Mouse (Mus musculus) left cerebral cortex, postnatal 14 days (tissue): ENCODE data around the gene Vwa3b. TPM values are rescaled to one million over a fixed set of nuclear protein-coding genes. Genes with fewer than 3 reads are reported as not detected.
A peak's percentile ranks its signal among the peaks of the same experiment; 100 is the strongest.

Experiments used
- DNase-seq, 2 experiments: peaks; one replicate each; pipeline ENCODE4 v3.0.0; 2021 to 2022; ENCODE audit warnings: low spot score in 2 of 2, mixed read lengths in 1 of 2
- intact Hi-C: fragments of 180-260 bp; cut with DNase I; formaldehyde crosslinking; loops from one replicate; pipeline ENCODE4 v1.15.1; 2025
- total RNA-seq, 2 experiments: library from RNA; stranded (reverse); gene quantifications; 2 replicates each; pipeline ENCODE4 v1.2.3; 2021

Vwa3b gene
- total RNA-seq, 2 experiments from 2014 or later = 1.8 to 3.2 TPM

DNA sequence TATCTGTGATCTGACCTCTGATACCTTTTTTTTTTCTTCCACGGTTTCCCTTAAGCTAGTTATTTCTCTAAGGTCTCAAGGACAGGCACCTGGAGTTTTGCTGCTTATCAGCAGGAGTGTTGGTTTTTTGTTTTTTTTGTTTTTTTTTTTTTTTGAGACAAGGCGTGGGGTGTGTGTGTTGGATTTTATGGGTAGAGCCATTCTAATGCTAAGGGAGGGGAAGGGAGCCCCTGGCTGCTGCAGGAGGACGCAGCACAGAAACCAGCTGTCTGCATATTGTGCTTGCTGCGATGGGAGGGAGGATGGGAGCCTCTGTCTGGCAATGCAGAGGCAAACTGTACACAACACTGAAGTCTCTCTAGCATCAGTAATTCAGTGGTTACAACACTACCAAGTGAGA lies 22.8 kb downstream of the Vwa3b start:
- intact Hi-C loops = no loop called here
- no peak for DNase-seq

DNA sequence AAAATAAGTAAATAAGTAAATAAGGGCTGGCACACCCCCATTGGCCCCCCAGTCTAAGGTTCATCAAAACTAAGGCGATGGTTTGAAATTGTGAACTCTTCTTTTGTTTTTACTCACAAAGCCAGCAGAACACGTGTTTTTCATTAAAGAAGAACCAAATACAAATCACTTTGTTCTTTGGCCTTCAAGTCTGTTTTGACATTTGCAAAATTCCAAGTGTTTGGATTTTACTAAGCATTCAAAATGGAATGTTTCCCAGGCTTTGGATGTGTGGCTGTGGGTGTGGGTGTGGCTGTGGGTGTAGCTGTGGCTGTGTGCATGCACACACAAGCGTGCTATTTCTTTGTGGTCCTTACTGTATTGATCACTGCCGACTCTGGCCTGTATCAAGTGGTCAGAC lies 27.3 kb downstream of the Vwa3b start:
- peak in 1 of 2 experiments; percentile 1 for DNase-seq
- intact Hi-C loops = no loop called here

- DNase-seq = no peak
- intact Hi-C loops = no loop called here
Measured at GRCm38 (mm10) chr1:37056831-37057561, 30.6 kb downstream of the Vwa3b start.

DNA sequence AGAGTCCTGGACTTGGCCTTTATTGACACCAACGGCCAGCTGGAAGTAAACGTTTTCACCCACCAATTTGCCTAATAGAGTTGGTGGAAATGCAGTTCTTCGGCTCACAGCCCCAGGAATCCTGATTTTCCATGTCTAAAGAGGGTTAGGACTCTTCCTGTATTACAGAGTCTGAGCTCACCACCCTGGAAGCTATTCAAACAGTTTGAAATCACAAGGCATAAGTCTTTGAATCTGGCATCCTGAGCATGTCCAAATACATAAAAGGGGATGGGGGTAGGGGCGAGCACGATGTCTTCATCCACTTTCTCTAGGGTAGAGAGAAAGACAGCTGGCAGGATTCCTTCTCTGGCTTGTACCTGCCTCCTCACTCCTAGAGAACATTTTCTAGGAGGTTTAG lies 34.5 kb downstream of the Vwa3b start:
- no peak for DNase-seq
- intact Hi-C loops = no loop called here

- intact Hi-C loops = no loop called here
Measured at GRCm38 (mm10) chr1:37063053-37063452, 36.7 kb downstream of the Vwa3b start.

GRCm38 (mm10) chr1:37063841-37064240 lies 37.4 kb downstream of the Vwa3b start:
- intact Hi-C loops = no loop called here
- no peak for DNase-seq

More at GRCm38 (mm10) chr1:37063053-37063452, 36.7 kb downstream of the Vwa3b start:
- DNase-seq = no peak

DNA sequence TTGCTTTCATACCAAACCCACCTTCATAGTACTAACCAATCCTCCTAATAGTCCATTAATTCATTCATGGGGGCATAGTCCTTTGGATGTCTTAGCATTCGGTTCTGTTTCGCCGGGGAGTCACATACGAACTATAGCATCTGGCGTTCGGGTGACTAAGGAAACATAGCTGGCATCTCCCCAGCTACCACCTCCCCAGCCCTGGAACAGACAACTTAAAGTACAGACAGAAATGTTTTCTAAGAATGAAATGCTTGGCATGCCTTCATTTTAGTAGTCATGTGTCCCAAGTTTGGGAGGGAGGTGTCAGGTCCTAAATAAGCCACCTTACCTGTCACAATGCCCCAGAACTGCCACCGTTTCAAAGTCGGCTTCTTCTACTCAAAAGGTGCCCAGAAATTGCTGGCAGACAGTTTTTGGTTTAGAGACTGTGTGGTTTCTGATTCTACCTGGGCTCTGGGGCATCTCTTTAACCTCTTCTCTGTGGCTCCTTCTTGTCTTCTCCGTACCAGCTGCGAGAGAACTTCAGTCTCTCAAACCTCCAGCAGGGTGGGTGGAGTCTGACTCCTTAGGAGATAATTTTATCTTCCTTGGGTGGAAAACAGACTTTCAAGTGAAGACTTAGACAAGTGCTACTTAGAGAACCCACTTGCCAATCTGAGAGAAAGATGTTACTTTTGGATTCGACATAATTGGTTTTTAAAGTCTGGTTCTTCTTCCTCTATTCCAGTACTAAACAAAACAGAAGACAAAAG lies 39.4 kb downstream of the Vwa3b start:
- intact Hi-C loops = no loop called here
- DNase-seq = peak; percentile 52 to 69

GRCm38 (mm10) chr1:37075759-37076158 lies 49.4 kb downstream of the Vwa3b start:
- DNase-seq = no peak
- intact Hi-C loops = no loop called here

DNA sequence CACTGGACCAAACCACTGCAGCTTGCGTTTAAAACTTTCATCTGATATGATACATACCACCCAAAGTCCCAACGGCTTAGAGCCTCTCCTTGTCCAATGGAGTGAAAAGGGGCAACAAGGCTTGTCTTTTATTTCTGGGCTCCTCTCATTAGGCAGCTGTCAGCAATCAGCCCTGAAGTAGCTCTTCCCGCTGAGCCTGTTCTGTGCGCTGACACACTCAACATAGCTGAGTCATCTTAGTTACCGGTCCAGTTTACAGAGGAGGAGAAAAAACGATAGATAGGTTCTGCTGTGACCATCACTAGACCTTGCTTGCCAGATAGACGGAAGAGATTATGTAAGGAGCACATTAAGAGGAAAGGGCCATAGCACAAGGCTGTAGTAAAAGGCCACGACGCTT lies 50.9 kb downstream of the Vwa3b start:
- intact Hi-C loops = no loop called here
- no peak for DNase-seq

- DNase-seq = peak; percentile 79 to 89
- intact Hi-C loops = no loop called here
Measured at GRCm38 (mm10) chr1:37077955-37078549, 51.7 kb downstream of the Vwa3b start.

- intact Hi-C loops = no loop called here
- DNase-seq = no peak
Measured at GRCm38 (mm10) chr1:37080442-37080841, 54.0 kb downstream of the Vwa3b start.

DNA sequence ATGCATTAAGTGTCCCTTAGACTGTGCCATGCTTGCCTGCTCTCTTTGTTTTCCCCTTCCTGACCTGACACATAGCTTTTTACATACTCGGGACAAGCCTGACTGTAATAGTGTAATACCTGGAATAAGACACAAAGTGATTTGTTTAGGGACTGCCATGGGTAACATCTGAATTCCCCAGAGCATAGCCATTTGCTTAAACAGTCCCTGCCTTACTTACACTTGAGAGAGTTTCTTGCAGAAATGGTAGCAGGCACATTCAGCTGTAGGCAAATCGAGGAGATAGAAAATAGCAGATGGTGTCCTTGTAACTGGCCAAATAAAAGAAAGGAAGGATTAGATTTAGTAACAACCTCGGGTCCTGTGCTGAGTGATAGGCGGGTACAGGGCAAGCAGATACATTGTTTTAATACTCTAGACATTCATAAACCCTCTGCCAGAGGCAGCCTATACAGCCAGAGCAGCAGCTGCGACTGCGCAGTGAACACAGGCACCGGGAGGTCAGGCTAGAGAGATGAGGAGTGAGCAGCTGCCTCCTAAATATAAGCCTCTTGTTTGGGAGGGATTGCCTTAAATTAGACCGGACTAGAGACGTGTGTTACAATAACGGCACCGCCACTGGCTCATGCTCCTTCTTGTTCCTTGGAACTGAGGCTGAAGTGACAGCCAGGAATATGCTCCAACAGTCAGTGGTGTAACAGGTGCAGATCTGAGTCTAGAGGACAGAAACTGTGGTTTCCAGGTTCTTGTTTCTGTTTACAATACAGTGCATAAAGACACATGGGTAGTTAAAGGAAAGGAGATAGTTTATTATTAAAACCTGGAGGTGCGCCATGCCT lies 55.2 kb downstream of the Vwa3b start:
- peak; percentile 30 to 49 for DNase-seq
- intact Hi-C loops = no loop called here

- intact Hi-C loops = no loop called here
- DNase-seq = no peak
Measured at GRCm38 (mm10) chr1:37082215-37082464, 55.7 kb downstream of the Vwa3b start.

DNA sequence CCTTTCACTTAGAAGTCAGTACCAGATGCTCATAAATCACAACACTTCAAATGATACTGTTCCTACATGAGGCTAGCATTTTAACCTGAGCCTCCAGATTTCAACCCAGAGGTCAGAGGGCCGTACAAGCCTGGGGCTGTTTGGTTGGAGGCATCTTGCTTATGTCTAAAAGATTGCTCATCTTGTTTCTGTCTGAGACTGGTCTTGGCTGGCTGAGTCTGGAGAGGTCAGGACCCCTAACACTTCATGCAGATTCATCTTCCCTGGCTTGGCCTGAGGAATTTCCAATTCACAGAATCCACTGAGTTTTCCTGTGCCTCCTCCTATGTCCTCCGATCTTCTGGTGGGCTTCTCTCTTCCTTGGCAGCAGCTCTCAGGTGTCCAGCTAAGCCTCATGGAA lies 57.7 kb downstream of the Vwa3b start:
- intact Hi-C loops = no loop called here
- DNase-seq = no peak

DNA sequence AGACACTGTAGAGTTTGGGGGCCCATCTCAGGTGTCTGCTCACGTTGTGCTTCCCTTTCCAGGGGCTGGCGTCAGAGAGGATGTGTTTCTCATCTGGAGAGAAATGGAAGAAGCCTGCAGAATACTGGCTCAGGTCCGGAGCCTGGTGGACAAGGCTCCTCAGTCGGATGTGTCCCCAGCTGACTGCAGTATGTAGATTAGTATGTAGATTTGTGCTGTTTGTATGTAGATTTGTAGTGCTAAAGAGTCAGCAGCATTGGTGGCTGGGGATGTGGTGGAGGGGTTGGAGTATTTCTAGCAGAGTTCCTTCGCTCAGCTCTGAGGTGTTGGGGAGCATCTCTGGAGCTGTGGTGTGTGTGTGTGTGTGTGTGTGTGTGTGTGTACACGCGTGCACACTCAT lies 58.8 kb downstream of the Vwa3b start:
- intact Hi-C loops = no loop called here
- no peak for DNase-seq

DNA sequence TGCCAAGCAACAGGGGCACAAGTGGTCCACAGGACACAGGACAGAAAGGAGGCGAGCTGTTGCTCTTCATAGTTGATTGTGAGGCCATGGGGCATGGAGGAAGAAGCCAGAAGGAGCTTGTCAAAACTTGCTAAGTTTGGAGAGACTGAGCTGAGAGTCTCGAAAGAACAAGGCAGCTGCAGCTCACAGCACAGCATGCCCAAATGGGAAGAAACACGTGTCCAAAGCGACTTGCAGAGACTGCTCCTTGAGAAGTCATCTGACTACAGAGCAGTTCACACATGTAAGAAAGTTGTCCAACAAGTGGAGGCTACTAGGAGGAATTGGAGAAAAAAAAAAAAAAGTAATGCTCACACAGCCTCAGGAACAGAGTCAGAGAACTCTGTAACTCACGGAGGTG lies 62.8 kb downstream of the Vwa3b start:
- intact Hi-C loops = no loop called here

DNA sequence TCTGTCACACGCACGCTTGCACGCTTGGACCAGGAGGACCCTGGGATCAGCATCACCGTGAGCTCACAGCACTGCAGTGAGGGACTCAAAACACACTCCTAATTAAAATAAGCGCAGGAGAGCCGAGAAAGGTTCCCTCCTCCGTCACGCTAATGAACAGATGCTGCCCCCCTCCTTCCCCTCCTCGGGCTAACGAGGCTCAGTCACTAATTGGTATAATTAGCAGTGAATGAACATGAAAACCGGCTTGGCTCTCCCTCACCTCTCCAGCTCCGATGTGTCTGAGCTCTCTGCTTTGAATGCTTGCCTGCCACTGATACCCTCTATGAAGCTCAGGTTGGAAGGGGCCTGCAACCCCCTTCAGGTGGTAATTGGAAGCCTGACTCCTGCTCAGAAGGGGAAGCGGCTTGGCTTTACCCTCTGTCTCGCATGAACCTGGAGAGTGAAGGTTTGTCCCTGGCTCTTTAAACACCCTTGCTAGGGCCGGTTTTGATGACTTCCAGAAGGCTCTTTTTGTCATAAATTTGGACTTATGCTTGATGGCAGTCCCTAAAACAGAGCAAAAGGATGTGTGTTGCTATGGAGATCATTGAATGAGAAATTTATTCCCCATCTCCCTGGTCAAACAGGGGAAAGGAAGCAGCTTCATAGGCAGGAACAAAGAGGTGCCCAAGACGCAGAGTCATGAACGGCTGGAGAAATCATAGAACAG lies 71.1 kb downstream of the Vwa3b start:
- DNase-seq = peak in 1 of 2 experiments; percentile 34
- intact Hi-C loops = no loop called here

More for the DNA sequence above, 62.8 kb downstream of the Vwa3b start:
- DNase-seq = no peak

- DNase-seq = no peak
- intact Hi-C loops = no loop called here
Measured at GRCm38 (mm10) chr1:37098094-37098555, 71.7 kb downstream of the Vwa3b start.

GRCm38 (mm10) chr1:37100361-37100760 lies 74.0 kb downstream of the Vwa3b start:
- intact Hi-C loops = no loop called here
- no peak for DNase-seq
